Mouse (Mus musculus) lung, adult 2 months (tissue): ENCODE measurements around the gene Lpar6. TPM values are rescaled to one million over a fixed set of nuclear protein-coding genes. Genes with fewer than 3 reads are reported as not detected.

ENCODE experiments used
- DNase-seq: peaks from one replicate; pipeline ENCODE4 v3.0.0; 2022
- H3K4me1 ChIP-seq: fragments of 200-500 bp; 2 replicates; pipeline ENCODE4 v1.6.1; 2011; ENCODE audit warnings: low read length; ENCODE audit not compliant: control insufficient read depth, insufficient read depth
- H3K4me3 ChIP-seq: fragments of 200-500 bp; replicated peaks from 2 replicates; pipeline ENCODE3; 2011; ENCODE audit warnings: low read depth, mild to moderate bottlenecking, control low read depth, low read length; ENCODE audit errors: extremely low read depth
- CTCF ChIP-seq: fragments of 200-500 bp; IDR thresholded peaks from 2 replicates; pipeline ENCODE4 v1.5.1; 2011; ENCODE audit warnings: mild to moderate bottlenecking, low read length, control low read depth; ENCODE audit not compliant: insufficient read depth
- POLR2A ChIP-seq: fragments of 200-500 bp; IDR thresholded peaks from 2 replicates; pipeline ENCODE4 v1.6.1; 2011; ENCODE audit warnings: low read depth, mild to moderate bottlenecking, control low read depth, low read length, borderline replicate concordance; ENCODE audit errors: extremely low read depth
- WGBS: fragments of 180-500 bp; shearing (Covaris S2); methylation state at CpG from one replicate; pipeline ENCODE4 v1.1.7; 2018; 5-methylcytosine and 5-hydroxymethylcytosine counted together
- polyA plus RNA-seq: library from polyadenylated mRNA; depleted of rRNA; stranded (reverse); fragments of >200 nt; gene quantifications from 2 replicates; pipeline ENCODE4 v1.2.3, GENCODE M21; 2012

The Lpar6 gene
- polyA plus RNA-seq, 1 experiment = 2.7 TPM

GRCm38 (mm10) chr14:73226849-73227248, 10.8 kb upstream of the Lpar6 start:
- 10% methylated on average over 1 of the region's 1 CpGs for WGBS
- H3K4me3 ChIP-seq = no peak overlapping the region
- no peak for DNase-seq
- TF ChIP-seq POLR2A (no peak), CTCF (no peak)
- H3K4me1 ChIP-seq = peaks cover 2% of the 10 kb centered on the region

DNA sequence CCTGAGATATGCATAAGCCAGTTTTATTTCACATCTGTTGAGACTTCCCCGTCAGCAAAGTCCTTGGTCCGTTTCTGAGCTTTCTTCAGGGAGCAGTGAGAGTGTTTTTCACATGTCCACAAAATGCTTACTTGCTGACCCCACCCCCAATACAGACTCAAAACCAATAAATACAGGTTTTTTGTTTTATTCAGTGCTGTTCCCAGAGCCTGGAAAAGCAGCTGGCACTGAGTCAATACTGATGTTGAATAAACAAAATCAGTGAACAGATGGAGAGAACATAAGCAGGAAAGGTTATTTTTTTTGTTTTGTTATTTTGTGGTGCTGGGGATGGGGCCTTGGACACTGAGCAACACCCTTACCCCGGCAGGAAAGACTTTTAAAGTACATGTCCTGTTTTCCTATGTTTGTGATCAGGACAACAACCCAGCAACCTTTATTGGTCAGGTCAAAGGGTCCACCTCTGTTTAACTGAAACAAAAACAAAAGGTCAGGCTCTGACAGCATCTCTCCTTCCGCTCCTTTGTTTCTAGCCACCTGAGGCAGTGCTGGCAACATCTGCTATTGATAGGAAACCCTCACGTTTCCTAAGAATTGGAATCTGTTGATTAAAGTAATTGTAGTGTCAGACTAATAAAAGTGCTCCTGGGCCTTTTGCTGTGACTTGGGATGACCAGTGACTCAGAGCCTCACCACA, 6.3 kb upstream of the Lpar6 start:
- 43% methylated on average over 5 of the region's 5 CpGs for WGBS
- DNase-seq = no peak

DNA sequence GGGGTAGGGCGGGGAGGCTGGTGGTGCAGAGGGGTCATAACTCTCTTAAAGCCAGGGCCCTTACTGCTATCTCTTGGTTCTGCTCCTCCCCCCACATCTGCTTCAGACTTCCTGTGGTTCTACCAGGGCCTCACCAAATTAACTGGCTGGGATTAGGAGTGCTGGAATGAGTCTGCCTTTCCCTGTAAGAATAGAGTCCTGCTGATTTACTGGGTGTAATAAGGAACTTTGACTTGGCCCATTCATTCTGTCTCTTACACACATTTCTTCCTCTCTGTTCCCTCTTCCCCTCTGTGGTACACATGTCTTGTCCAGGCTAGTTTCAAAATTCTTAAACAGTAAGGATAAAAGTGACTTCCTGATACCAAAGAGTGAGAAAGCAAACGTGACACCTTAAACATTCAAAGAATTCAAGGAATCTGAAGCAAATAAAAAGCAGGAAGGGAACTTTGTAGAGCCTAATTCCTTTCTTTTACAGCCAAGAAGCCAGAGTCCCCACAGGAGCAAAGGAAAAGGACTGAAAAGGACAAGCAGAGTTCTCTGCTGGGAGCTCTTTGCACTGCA, 3.1 kb upstream of the Lpar6 start:
- no peak for DNase-seq
- Histone ChIP-seq H3K4me3 (no peak overlapping the region), H3K4me1 (peaks cover 7% of the 10 kb centered on the region)
- TF ChIP-seq POLR2A (no peak), CTCF (no peak)
- 35% methylated on average over 2 of the region's 2 CpGs for WGBS

More for the DNA sequence above, 6.3 kb upstream of the Lpar6 start:
- no peak overlapping the region for H3K4me3 ChIP-seq
- TF ChIP-seq POLR2A (no peak), CTCF (no peak)
- peaks cover 9% of the 10 kb centered on the region for H3K4me1 ChIP-seq

- 0 out of 2 replicates have a peak, but pooled peaks have one; percentile 21 for TF ChIP-seq POLR2A
- no peak for TF ChIP-seq CTCF
- peak; percentile 47 for DNase-seq
- peak overlapping the region; percentile 86 for H3K4me3 ChIP-seq
- WGBS = under 1% methylated on average over 20 of the region's 20 CpGs
- H3K4me1 ChIP-seq = peaks cover 7% of the 10 kb centered on the region; the same call in 1 of the 2 replicates
Measured at GRCm38 (mm10) chr14:73238498-73239250, 979 bp downstream of the Lpar6 start.

DNA sequence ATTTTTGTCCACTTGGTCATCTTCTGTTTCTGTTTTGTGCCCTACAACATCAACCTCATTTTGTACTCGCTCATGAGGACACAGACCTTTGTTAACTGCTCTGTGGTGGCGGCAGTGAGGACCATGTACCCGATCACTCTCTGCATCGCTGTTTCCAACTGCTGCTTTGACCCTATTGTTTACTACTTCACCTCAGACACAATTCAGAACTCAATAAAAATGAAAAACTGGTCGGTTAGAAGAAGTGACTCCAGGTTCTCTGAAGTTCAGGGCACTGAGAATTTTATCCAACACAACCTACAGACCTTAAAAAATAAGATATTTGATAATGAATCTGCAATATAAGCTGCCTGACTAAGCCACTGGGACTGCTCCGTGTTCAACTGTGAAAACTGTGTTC, 1.6 kb downstream of the Lpar6 start:
- no peak for TF ChIP-seq POLR2A
- TF ChIP-seq CTCF = no peak
- 3% methylated on average over 6 of the region's 6 CpGs for WGBS
- Histone ChIP-seq H3K4me3 (peak overlapping the region; percentile 86), H3K4me1 (peaks cover 8% of the 10 kb centered on the region)
- peak; percentile 27 for DNase-seq

GRCm38 (mm10) chr14:73239857-73240256, 2.2 kb downstream of the Lpar6 start:
- TF ChIP-seq POLR2A = no peak
- no peak for TF ChIP-seq CTCF
- peak overlapping the region; percentile 19 for H3K4me3 ChIP-seq
- no peak for DNase-seq
- 25% methylated on average over 3 of the region's 3 CpGs for WGBS
- H3K4me1 ChIP-seq = peaks cover 6% of the 10 kb centered on the region

DNA sequence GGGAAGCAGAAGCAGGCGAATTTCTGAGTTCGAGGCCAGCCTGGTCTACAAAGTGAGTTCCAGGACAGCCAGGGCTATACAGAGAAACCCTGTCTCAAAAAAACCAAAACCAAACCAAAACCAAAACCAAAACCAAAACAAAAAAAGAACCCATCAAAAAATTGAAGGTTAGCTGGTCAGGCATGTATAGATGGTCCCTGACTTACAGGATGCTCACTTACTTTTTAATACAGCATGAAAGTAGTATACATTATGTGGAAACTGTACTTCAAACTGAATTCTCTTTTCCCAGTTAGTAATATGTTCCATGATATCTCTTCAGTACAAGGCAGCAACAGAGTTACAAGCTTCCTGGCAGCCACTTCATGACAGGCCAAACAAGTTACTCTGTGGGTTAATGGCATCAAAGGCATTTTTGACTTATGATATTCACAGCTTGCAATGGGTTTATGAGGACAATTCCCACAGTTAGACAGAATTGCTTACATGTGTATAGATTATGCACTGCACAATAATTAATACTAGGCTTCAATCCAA, 6.4 kb downstream of the Lpar6 start:
- Histone ChIP-seq H3K4me1 (peaks cover 8% of the 10 kb centered on the region), H3K4me3 (no peak overlapping the region)
- TF ChIP-seq POLR2A = no peak
- TF ChIP-seq CTCF = no peak
- WGBS = 74% methylated on average over 2 of the region's 2 CpGs
- no peak for DNase-seq

DNA sequence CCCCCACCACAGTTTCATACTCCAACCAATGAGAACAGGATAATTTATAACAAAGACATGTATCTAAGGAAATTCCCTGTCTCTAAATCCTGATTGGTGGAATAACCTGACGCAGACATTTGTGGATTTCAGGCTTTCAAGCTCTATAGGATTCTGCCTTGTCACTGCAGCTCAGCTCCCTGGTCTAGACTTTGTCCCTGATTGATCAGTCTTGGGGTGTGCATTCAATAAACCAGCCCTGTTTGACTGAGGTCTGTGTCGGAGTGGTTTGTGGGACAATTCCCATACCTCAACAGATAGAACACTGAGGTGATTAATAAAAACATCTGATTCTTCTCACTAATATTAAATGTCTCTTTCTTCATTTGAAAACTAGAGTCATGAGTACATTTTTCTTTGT, 12.4 kb downstream of the Lpar6 start:
- no peak for DNase-seq
- 100% methylated on average over 2 of the region's 2 CpGs for WGBS
- TF ChIP-seq POLR2A (no peak), CTCF (no peak)
- Histone ChIP-seq H3K4me3 (no peak overlapping the region), H3K4me1 (peaks cover 13% of the 10 kb centered on the region)

GRCm38 (mm10) chr14:73252276-73252675, 14.6 kb downstream of the Lpar6 start:
- Histone ChIP-seq H3K4me1 (peaks cover 13% of the 10 kb centered on the region), H3K4me3 (no peak overlapping the region)
- no peak for DNase-seq
- WGBS = 73% methylated on average over 2 of the region's 2 CpGs
- TF ChIP-seq POLR2A (no peak), CTCF (no peak)
